Mouse (Mus musculus): ENCODE results near the gene Acbd5.

DNA sequence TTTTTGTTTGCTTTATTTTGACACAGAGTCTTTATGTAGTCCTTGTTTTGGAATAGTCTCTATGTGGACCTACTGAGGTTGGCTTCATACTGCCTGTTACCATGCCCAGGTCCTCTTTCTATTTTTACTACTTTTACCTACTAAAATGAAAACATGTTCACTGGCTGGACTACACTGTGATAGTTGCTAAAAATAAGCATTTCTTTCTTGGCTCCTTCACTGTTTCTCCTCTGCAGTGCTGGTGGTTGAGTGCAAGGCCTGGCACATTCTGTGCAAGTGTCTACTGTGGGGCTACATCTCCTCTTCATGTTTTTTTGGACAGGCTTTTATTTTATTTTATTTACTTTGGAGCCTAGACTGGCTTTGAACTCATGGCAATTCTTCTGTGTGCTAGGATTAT lies 51.6 kb downstream of the Acbd5 start:
- TF ChIP-seq POLR2A (IDR thresholded peaks at IDR 0.05; ENCODE audit: low read depth, low read length): no peak
- TF ChIP-seq CTCF (IDR thresholded peaks at IDR 0.05; ENCODE audit: borderline replicate concordance, insufficient read depth, low read length): no peak
